Mouse (Mus musculus): ENCODE measurements at regions not wholly inside any gene's neighbourhood (a gene's known extent, or its start where the extent isn't known, plus 50 kb on each side); places are given as distances from the start of the nearest gene placed in this dataset.

- no peak for TF ChIP-seq POLR2A (IDR thresholded peaks at IDR 0.05; ENCODE audit: insufficient read depth, low read depth, low read length)
- TF ChIP-seq CTCF (IDR thresholded peaks at IDR 0.05): no peak
- TF ChIP-seq EP300 (IDR thresholded peaks at IDR 0.05; ENCODE audit: insufficient read depth, low read depth, low read length): no peak
Measured at GRCm38 (mm10) chr1:42417815-42418214, 277.8 kb upstream of the Pou3f3 start.

Data from heart, adult 2 months (tissue).